Mouse (Mus musculus) kidney, embryonic 15.5 days (tissue): ENCODE data around the gene Rab3il1. TPM values are rescaled to one million over a fixed set of nuclear protein-coding genes. Genes with fewer than 3 reads are reported as not detected.

ENCODE experiments used
- ATAC-seq: fragments of 200-750 bp; cut with Nextera tagmentation; replicated peaks from 2 replicates; pipeline ENCODE4 v1.8.0; 2017; ENCODE audit warnings: moderate TSS enrichment; ENCODE audit not compliant: low FRiP score
- H3K27ac ChIP-seq: fragments of 300-500 bp; sonication (generic); 2 replicates; pipeline ENCODE4 v1.5.1; 2015; ENCODE audit warnings: mild to moderate bottlenecking, inconsistent platforms
- H3K27me3 ChIP-seq: fragments of 300-500 bp; sonication (generic); 2 replicates; pipeline ENCODE4 v1.6.1; 2015; ENCODE audit warnings: inconsistent platforms
- H3K36me3 ChIP-seq: fragments of 300-500 bp; sonication (generic); 2 replicates; pipeline ENCODE4 v1.6.1; 2015; ENCODE audit warnings: inconsistent platforms
- H3K4me1 ChIP-seq: fragments of 300-500 bp; sonication (generic); 2 replicates; pipeline ENCODE4 v1.6.1; 2015; ENCODE audit warnings: inconsistent platforms
- H3K4me2 ChIP-seq: fragments of 300-500 bp; sonication (generic); 2 replicates; pipeline ENCODE4 v1.6.1; 2015; ENCODE audit warnings: moderate library complexity, mild to moderate bottlenecking, inconsistent platforms
- H3K4me3 ChIP-seq: fragments of 300-500 bp; sonication (generic); replicated peaks from 2 replicates; pipeline ENCODE4 v1.5.1; 2015; ENCODE audit warnings: mild to moderate bottlenecking, inconsistent platforms
- H3K9ac ChIP-seq: fragments of 300-500 bp; sonication (generic); 2 replicates; pipeline ENCODE4 v1.6.1; 2015; ENCODE audit warnings: mild to moderate bottlenecking, inconsistent platforms
- H3K9me3 ChIP-seq: fragments of 300-500 bp; sonication (generic); replicated peaks from 2 replicates; pipeline ENCODE4 v1.6.1; 2016; ENCODE audit warnings: inconsistent platforms
- WGBS: fragments of 180-500 bp; shearing (Covaris S2); methylation state at CpG from one replicate; pipeline ENCODE4 v1.1.7; 2015; ENCODE audit warnings: mixed read lengths; 5-methylcytosine and 5-hydroxymethylcytosine counted together
- polyA plus RNA-seq: library from polyadenylated mRNA; unstranded; fragments of >200 nt; fragmentation: Nextera tagmentation; extraction: Ambion mirVana; gene quantifications from 2 replicates; pipeline ENCODE4 v1.2.1, GENCODE M21; 2015

Rab3il1 gene
- polyA plus RNA-seq, 1 experiment from 2014 or later = 34.3 TPM

DNA sequence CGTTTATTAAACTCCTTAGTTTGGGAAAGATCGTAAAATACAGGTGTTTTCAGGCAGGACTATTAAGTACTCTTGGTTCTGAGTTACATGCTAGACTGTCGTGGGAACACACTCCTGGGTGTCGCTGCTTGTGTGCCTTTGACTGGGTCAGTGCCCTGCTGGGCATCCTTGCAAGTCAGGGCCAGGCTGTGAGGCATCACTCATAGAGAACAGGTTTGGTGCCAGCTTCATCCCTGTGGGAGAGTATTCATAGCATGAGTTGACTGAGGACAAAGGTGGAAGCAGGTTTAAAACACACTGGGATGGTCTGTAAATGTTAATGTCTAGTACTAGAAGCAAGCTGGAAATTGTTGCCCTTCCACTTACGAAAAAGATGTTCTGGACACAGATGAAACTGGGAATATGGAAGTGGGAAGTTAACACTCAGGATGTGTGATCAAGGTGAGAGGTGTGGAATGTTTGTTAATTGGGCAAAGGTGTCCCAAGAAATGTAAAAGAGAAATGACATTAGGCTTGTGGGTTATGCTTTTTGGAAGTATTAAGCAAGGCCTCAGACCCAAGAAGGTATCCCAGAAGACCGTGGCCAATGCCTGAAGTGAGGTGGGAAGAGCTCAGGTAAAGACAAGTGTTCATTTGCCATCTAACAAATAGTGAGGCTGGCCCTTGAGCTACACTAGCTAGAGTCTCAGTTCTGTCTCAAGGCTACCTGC, 16.1 kb upstream of the Rab3il1 start:
- H3K27ac ChIP-seq = no peak overlapping the region
- ATAC-seq = no peak
- H3K36me3 ChIP-seq = peaks cover 24% of the 10 kb centered on the region
- H3K4me2 ChIP-seq = no peak overlapping the region
- H3K27me3 ChIP-seq = no peaks in the 10 kb centered on the region
- H3K4me3 ChIP-seq = no peak overlapping the region
- no peak overlapping the region for H3K9ac ChIP-seq
- WGBS = 91% methylated on average over 6 of the region's 6 CpGs
- no peaks in the 10 kb centered on the region for H3K9me3 ChIP-seq
- peaks cover 31% of the 10 kb centered on the region for H3K4me1 ChIP-seq

DNA sequence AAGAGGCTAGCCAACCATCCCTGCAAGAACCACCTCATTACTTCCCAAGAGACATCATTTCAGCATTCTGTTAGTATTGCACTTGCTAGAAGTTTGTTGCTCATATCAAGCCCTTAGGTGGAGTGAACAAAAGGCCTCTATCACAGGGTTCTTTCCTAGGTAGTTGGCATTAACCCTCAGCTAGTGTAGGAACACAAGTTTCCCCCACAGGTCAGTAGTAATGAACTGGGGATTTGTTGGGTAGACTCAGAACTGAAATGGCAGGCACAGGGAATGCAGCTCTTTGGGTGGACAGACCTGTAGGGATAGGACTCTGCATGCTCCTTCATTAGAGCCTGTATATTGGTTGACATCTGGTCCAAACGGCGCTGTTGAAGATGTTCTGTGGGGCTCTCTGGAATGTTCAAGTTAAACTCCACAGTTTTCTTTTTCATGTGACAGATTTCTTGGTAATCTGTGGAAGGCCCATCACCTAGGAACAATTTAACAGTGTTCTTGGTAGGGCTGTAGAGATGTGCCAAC, 15.5 kb upstream of the Rab3il1 start:
- Histone ChIP-seq H3K4me1 (peaks cover 34% of the 10 kb centered on the region), H3K27me3 (no peaks in the 10 kb centered on the region), H3K4me3 (no peak overlapping the region), H3K9ac (no peak overlapping the region), H3K9me3 (no peaks in the 10 kb centered on the region), H3K27ac (no peak overlapping the region), H3K36me3 (peaks cover 24% of the 10 kb centered on the region), H3K4me2 (no peak overlapping the region)
- no peak for ATAC-seq
- 93% methylated on average over 2 of the region's 2 CpGs for WGBS

DNA sequence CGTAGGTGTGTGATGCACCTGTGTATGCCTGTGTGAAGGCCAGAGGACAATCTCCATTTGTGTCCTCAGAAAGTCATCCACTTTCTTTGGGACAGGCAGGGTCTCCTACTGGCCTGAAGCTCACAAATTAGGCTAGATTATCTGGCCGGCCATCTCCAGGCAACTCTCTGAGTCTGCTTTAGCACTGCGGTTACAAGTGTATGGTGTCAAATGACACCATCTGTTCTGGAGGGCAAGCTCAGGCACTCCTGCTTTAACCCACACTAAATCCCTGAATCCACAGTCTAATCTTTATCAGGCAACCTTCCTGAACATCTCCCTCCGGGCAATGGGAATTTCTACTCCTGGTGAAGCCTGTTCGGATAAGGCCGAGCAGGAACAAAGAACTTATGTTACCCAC, 14.3 kb upstream of the Rab3il1 start:
- WGBS = 34% methylated on average over 6 of the region's 6 CpGs
- Histone ChIP-seq H3K9me3 (no peaks in the 10 kb centered on the region), H3K4me2 (no peak overlapping the region), H3K27me3 (no peaks in the 10 kb centered on the region), H3K4me1 (peaks cover 35% of the 10 kb centered on the region), H3K36me3 (peaks cover 24% of the 10 kb centered on the region), H3K9ac (no peak overlapping the region), H3K4me3 (no peak overlapping the region), H3K27ac (0 out of 2 replicates have a peak overlapping the region, but pooled peaks have one; percentile 46)
- no peak for ATAC-seq

DNA sequence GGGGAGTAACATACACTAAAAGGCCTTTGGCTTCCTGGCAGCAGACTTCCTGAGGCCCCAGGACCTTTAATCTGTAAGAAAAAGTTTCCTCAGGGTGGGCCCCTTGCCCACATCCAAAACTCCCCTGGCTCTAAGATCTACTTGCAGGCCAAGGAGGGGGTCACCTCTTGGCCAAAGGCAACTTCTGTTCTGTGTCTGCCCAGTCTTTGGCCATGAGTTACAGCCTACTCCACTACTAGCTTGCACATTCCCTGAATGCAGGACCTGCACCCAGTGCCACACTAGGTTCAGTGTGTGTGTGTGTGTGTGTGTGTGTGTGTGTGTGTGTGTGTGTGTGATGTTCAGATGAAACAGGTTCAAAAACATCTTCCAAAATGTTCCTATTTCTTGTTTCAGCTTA, 13.9 kb upstream of the Rab3il1 start:
- ATAC-seq = no peak

DNA sequence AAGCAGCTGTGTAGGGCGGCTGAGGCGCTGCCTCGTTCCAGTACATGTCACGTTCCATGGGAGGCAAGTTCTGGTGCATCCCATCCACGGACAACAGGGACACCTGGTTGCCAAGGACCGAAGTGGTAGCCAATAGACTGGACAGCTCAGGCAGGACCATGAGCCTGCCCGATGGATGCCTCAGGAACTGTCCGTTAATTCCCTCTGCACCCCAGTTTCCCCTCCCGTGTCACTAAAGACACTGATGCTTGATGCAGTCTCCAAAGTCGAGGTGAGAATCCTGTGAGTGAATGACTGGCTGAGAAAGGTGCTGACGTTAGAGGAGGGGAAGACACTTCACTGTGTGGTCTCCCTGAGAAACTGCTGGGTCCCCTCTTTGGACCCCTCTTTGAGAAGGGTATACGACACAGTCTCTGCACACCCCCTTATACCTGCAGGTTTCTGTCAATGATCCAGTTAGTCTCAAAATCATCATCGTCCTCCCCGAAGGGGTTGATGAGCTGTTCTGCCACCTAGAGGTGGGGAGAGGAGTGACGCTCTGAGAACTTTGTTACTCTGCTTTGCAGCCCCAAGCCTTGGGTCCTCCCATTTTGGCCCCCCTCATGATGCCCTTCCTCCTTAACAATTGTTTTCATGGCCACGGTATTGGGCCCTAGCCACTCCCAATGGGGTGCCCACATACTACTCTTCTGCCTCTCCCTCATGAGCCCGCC, 12.1 kb upstream of the Rab3il1 start:
- Histone ChIP-seq H3K9me3 (no peaks in the 10 kb centered on the region), H3K9ac (no peak overlapping the region), H3K4me1 (peaks cover 38% of the 10 kb centered on the region), H3K27ac (no peak overlapping the region), H3K27me3 (no peaks in the 10 kb centered on the region), H3K4me2 (no peak overlapping the region), H3K4me3 (no peak overlapping the region), H3K36me3 (peaks cover 19% of the 10 kb centered on the region)
- 72% methylated on average over 17 of the region's 17 CpGs for WGBS
- no peak for ATAC-seq

More for the DNA sequence above, 13.9 kb upstream of the Rab3il1 start:
- H3K4me2 ChIP-seq = no peak overlapping the region
- 0 out of 2 replicates have a peak overlapping the region, but pooled peaks have one; percentile 46 for H3K27ac ChIP-seq
- no peak overlapping the region for H3K4me3 ChIP-seq
- peaks cover 24% of the 10 kb centered on the region for H3K36me3 ChIP-seq
- no peaks in the 10 kb centered on the region for H3K9me3 ChIP-seq
- H3K9ac ChIP-seq = no peak overlapping the region
- peaks cover 37% of the 10 kb centered on the region for H3K4me1 ChIP-seq
- no peaks in the 10 kb centered on the region for H3K27me3 ChIP-seq

DNA sequence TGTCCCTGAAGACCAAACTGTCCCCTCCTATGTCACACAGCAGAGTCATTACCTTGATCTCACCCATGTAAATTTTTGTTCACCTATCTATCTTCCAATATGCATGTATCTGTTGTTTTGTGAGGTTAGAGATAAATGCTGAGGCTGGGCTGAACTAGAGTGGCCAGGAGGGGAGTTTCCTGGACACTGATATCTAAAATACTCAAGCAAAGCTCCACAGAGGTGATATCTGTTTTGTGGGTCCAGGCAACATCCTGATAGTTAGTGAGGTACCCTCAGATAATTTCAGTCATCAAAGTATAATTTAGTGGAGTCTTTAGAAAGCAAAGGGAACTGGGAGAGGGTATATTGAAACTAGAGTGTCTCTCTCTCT, 11.6 kb upstream of the Rab3il1 start:
- H3K4me1 ChIP-seq = peaks cover 37% of the 10 kb centered on the region
- no peak overlapping the region for H3K27ac ChIP-seq
- H3K9ac ChIP-seq = no peak overlapping the region
- H3K4me2 ChIP-seq = no peak overlapping the region
- H3K36me3 ChIP-seq = peaks cover 14% of the 10 kb centered on the region
- no peak for ATAC-seq
- no peaks in the 10 kb centered on the region for H3K27me3 ChIP-seq
- no peak overlapping the region for H3K4me3 ChIP-seq
- H3K9me3 ChIP-seq = no peaks in the 10 kb centered on the region

DNA sequence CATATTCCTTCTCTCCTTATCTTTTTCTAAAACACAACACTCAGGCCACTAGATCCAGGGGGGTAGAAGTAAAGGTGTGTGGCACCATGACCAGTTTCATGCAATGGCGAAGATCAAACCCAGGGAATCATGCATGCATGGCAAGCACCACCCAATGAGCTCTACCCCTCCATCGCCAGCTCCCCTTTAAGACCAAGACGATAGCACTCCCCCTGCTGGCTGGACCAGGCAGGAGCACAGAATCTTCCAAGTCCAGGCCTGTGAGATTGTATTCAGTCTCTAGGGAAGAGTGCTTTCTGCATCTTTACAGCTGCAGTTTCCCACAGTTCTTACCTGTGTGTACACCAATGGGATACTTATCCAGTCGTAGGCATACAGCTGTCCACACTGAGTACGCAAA, 10.2 kb upstream of the Rab3il1 start:
- Histone ChIP-seq H3K4me1 (peaks cover 37% of the 10 kb centered on the region), H3K4me3 (no peak overlapping the region), H3K36me3 (no peaks in the 10 kb centered on the region), H3K27ac (0 out of 2 replicates have a peak overlapping the region, but pooled peaks have one; percentile 11), H3K9me3 (no peaks in the 10 kb centered on the region), H3K27me3 (no peaks in the 10 kb centered on the region), H3K9ac (no peak overlapping the region), H3K4me2 (no peak overlapping the region)
- WGBS = 21% methylated on average over 5 of the region's 5 CpGs
- 0 out of 2 replicates have a peak, but pooled peaks have one; percentile 17 for ATAC-seq

DNA sequence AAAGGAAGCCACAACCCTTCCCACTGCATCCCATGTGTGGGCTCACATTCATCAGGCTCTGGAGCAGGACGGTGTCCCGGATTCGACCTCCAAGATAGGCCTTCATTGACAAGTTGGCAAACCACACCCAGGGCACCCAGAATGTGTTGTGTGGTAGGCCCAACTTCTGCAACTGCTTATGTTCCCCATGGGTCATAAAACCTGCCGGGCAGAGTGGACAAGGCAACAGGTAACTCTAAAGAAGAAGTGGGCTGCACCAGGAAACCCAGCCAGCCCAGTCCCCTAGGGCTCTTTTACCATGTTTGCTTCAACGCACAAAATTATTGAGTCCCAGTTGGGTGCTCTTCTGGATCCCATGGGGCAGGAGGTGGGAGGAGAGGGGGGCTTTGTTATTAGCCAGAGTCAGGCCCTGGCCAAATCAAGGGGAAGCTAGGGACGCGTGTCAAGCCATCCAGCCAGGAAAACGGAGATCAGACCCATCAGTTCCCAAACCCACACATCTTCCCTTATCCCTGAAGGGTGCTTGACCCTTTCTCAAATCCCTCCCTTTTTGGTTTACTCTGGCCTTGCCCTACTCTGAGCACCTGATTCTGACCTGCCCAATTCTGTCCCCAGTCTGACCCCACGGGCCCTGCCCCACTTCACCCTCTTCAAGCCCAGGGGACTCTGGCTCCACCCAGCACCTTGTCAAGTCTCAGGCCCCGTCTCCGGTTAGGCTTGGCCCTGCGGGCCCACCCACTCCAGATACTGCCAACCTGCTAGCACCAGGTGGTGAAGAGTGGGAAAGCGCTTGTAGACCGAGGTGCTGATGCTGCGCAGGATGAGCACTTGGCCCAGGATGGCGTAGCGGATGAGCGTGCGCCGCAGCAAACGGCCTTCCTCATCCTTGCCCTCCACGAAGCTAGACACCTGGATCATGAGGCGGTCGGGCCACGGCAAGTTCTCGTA, 9.2 kb upstream of the Rab3il1 start:
- H3K4me3 ChIP-seq = peak overlapping the region; percentile 31
- peak overlapping the region; percentile 11; the same call in 1 of the 2 replicates for H3K27ac ChIP-seq
- H3K4me2 ChIP-seq = peak overlapping the region; percentile 60
- no peak overlapping the region for H3K9ac ChIP-seq
- peaks cover 34% of the 10 kb centered on the region for H3K4me1 ChIP-seq
- 39% methylated on average over 26 of the region's 26 CpGs for WGBS
- H3K9me3 ChIP-seq = no peaks in the 10 kb centered on the region
- H3K27me3 ChIP-seq = no peaks in the 10 kb centered on the region
- H3K36me3 ChIP-seq = no peaks in the 10 kb centered on the region
- peak; percentile 52 for ATAC-seq

DNA sequence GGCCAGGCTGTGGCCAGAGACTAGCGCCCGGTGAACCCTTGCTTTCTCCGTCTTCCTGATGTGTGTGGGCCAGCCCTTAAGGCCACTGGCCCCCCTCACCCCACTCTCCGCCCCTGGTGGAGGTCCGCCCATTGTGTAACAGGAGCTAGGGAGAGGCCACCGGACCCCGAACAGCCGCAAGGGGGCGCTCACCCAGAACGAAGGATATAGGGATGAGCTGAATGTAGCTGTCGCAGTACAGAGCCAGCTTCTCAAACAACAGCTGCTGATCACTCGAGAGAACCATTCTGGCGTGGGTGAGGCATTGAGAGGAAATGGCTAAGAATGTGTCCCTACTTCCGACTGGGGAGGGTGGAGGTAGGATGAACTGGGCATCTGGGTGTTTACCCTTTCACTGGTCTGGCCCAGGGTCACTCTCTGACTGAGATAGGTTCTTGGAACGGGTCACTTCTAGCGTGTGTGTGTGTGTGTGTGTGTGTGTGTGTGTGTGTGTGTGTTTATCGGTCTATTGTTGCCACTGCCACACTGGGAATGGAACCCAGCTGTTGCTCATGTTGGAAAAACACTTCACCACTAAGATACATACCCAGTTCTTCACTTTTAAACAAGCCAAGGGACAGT, 8.3 kb upstream of the Rab3il1 start:
- peak; percentile 87 for ATAC-seq
- whole genome bisulfite sequencing = 3% methylated on average over 17 of the region's 17 CpGs

DNA sequence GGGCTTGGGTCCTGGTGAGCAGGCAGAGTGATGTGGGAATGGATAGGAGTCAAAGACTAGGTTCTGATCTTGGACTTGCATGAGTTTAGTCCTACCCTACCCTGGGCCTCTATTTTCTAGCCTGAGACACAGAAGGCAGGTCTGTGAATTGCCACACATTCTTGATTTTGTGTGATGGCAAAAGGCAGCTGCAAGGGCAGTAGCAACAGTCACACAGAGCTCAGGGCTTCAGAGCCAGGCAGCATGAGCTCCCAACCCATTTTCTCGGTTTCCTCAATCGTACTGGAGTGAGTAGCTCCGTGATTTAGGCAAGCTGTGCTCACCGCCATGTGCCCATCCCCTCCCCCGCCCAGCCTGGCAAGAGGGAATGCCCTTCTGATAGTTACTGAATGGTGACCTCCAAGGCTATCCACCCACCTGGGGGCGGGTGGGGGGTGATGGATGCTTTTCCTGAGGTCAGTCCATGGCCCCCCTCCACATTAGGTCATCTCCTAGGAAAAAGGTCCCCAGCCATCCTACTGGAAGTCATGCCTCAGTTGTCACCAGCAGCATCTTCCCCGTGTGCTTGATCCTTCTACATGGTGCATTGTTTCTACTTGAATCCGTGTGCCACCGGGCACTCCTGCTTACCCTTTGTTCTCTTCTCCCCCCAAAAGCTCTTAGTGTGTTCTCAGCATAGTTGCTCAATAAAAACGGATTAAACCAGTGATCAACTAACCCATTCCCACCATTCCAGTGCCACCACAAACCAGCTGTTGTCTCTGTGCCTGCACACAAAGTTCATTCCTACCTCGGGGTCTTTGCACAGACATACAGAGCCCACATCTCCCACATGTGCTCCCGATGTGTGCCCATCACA, 4.0 kb upstream of the Rab3il1 start:
- H3K9ac ChIP-seq = no peak overlapping the region
- H3K4me2 ChIP-seq = no peak overlapping the region
- ATAC-seq = no peak
- H3K27me3 ChIP-seq = no peaks in the 10 kb centered on the region
- H3K4me3 ChIP-seq = no peak overlapping the region
- H3K36me3 ChIP-seq = no peaks in the 10 kb centered on the region
- peaks cover 12% of the 10 kb centered on the region for H3K4me1 ChIP-seq
- WGBS = 67% methylated on average over 12 of the region's 12 CpGs
- no peak overlapping the region for H3K27ac ChIP-seq
- H3K9me3 ChIP-seq = no peaks in the 10 kb centered on the region

More for the DNA sequence above, 8.3 kb upstream of the Rab3il1 start:
- H3K4me2 ChIP-seq = peak overlapping the region; percentile 60
- H3K36me3 ChIP-seq = no peaks in the 10 kb centered on the region
- H3K27me3 ChIP-seq = no peaks in the 10 kb centered on the region
- peak overlapping the region; percentile 31 for H3K4me3 ChIP-seq
- no peak overlapping the region for H3K27ac ChIP-seq
- H3K4me1 ChIP-seq = peaks cover 30% of the 10 kb centered on the region
- 0 out of 2 replicates have a peak overlapping the region, but pooled peaks have one; percentile 17 for H3K9ac ChIP-seq
- no peaks in the 10 kb centered on the region for H3K9me3 ChIP-seq

DNA sequence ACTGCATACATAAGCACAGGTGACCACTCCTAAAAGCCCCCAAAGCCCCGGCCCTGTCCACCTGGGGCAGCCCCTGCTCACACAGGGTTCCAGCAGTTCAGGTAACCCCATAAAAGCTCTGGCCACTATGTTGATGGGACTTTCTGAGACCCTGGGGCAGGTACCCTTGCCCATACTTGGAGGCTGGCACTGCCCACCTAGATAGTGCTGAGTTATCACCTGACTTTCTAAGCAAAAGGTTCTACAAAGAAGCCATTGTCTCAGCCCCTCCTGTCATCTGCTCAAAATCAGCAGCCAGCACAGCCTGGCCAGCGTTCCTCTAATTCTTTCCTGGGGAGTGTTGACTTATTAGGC, 3.4 kb upstream of the Rab3il1 start:
- no peak overlapping the region for H3K4me2 ChIP-seq
- ATAC-seq = no peak
- no peaks in the 10 kb centered on the region for H3K27me3 ChIP-seq
- H3K27ac ChIP-seq = no peak overlapping the region
- no peak overlapping the region for H3K4me3 ChIP-seq
- H3K4me1 ChIP-seq = peaks cover 6% of the 10 kb centered on the region
- no peaks in the 10 kb centered on the region for H3K36me3 ChIP-seq
- no peak overlapping the region for H3K9ac ChIP-seq
- 71% methylated on average over 2 of the region's 2 CpGs for WGBS
- no peaks in the 10 kb centered on the region for H3K9me3 ChIP-seq
